Mouse (Mus musculus): ENCODE data around the gene Fli1. TPM values are rescaled to one million over a fixed set of nuclear protein-coding genes. Genes with fewer than 3 reads are reported as not detected.

Fli1 gene
- polyA plus RNA-seq, 1 experiment from 2014 or later, result 5.5 TPM

DNA sequence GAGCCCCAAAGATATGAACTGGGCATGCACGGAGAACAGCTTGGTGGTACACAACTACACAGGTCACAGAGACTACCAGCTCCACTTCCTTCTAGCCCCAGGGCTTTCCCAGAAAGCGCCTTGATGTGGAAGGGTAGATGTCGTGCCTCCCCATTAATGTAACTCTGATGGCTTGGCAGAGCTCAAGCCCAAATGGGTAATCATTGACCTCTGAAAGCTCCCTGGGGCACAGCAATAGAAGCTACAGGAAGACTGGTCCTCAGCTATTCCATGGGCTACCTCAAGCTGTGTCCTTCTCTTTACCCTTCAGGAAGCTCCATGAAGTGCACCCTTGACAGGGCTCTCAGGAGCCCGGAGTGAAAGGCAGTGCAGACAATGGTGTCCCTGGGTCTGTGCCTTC lies 157.8 kb downstream of the Fli1 start:
- 91% methylated on average over 4 of the region's 4 CpGs for WGBS
- no peak overlapping the region for H3K9ac ChIP-seq (ENCODE audit: low read length)
- no peak overlapping the region for H3K4me2 ChIP-seq (ENCODE audit: low read length)

DNA sequence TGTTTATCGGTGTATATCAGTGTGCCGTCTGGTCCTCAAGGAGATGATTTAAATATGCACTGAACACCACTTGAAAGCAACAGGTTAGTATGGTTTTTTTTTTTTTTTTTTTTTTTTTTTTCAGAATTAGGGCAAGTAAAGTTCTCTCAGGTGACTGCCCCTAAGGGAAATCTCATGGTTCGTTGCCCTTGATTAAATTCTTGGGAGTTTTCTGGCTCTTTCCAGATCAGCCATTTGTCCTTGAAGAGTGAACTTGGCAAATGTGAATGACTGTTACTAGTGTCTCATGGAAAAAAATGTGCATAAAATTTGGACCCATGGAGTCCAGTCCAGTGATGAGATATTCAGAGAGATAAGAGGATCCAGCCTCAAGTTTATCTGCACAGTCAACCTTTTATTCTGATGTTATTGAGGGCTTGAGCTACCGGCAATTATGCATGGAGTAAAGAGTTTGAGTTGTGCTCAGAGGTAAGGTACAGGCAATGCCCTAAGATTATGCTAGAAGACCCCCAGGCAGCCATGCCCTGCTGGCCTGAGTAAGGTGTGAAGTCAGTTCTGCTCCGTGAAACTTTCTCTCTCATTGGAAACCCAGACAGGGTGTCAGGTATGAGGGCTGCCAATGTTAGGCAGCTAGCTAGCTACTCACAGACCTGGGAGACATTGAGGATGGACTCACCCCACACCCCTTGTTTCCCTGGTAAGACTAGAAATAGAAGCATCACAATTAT lies 165.6 kb downstream of the Fli1 start:
- ATAC-seq (no peak), DNase-seq (ENCODE audit: low spot score) (no peak)

More for the DNA sequence above, 157.8 kb downstream of the Fli1 start:
- no peaks in the 10 kb centered on the region for H3K9me3 ChIP-seq (replicated peaks; ENCODE audit: control insufficient read depth, low read length)
- H3K4me1 ChIP-seq (ENCODE audit: control insufficient read depth, insufficient read depth, low read length), result no peaks in the 10 kb centered on the region
- no peak for DNase-seq (ENCODE audit: low spot score)
- no peak for ATAC-seq
- no peak overlapping the region for H3K27ac ChIP-seq (ENCODE audit: low read depth, low read length)
- H3K4me3 ChIP-seq (ENCODE audit: low read depth, low read length), result no peak overlapping the region
- no peaks in the 10 kb centered on the region for H3K36me3 ChIP-seq (ENCODE audit: control insufficient read depth, insufficient read depth, low read length)
- H3K27me3 ChIP-seq (replicated peaks; ENCODE audit: control insufficient read depth, insufficient read depth, low read length), result no peaks in the 10 kb centered on the region

DNA sequence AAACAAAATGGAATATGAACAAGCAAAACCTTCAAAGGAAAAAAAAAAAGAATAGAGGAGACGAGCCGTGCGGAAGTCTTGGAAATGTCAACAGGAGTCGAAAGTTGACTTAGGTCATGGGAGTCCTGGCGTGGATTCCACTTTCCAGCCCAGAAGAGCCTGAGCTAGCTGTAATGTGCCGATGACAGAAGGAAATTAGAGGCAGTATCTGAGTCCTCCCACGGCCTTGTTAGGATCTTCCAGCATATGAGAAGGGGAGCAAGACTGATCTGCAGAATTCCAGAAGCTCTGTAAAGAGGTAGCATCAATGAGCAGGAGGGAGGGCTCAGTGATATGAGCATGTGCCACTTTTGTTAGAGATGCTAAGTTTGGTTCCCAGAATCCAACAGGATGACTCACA lies 166.6 kb downstream of the Fli1 start:
- H3K27ac ChIP-seq (ENCODE audit: low read depth, low read length), result no peak overlapping the region
- 91% methylated on average over 7 of the region's 7 CpGs for WGBS
- H3K9ac ChIP-seq (ENCODE audit: low read length), result no peak overlapping the region
- ATAC-seq, result no peak
- no peak for DNase-seq (ENCODE audit: low spot score)
- H3K4me3 ChIP-seq (ENCODE audit: low read depth, low read length), result no peak overlapping the region
- H3K27me3 ChIP-seq (replicated peaks; ENCODE audit: control insufficient read depth, insufficient read depth, low read length), result no peaks in the 10 kb centered on the region
- H3K9me3 ChIP-seq (replicated peaks; ENCODE audit: control insufficient read depth, low read length), result no peaks in the 10 kb centered on the region
- no peak overlapping the region for H3K4me2 ChIP-seq (ENCODE audit: low read length)
- no peaks in the 10 kb centered on the region for H3K4me1 ChIP-seq (ENCODE audit: control insufficient read depth, insufficient read depth, low read length)
- H3K36me3 ChIP-seq (ENCODE audit: control insufficient read depth, insufficient read depth, low read length), result no peaks in the 10 kb centered on the region

More for the DNA sequence above, 165.6 kb downstream of the Fli1 start:
- Histone ChIP-seq H3K4me2 (ENCODE audit: low read length) (no peak overlapping the region), H3K9ac (ENCODE audit: low read length) (no peak overlapping the region), H3K36me3 (ENCODE audit: control insufficient read depth, insufficient read depth, low read length) (no peaks in the 10 kb centered on the region), H3K27me3 (replicated peaks; ENCODE audit: control insufficient read depth, insufficient read depth, low read length) (no peaks in the 10 kb centered on the region), H3K27ac (ENCODE audit: low read depth, low read length) (no peak overlapping the region), H3K9me3 (replicated peaks; ENCODE audit: control insufficient read depth, low read length) (no peaks in the 10 kb centered on the region), H3K4me1 (ENCODE audit: control insufficient read depth, insufficient read depth, low read length) (no peaks in the 10 kb centered on the region), H3K4me3 (ENCODE audit: low read depth, low read length) (no peak overlapping the region)
- WGBS, result 84% methylated on average over 5 of the region's 5 CpGs

DNA sequence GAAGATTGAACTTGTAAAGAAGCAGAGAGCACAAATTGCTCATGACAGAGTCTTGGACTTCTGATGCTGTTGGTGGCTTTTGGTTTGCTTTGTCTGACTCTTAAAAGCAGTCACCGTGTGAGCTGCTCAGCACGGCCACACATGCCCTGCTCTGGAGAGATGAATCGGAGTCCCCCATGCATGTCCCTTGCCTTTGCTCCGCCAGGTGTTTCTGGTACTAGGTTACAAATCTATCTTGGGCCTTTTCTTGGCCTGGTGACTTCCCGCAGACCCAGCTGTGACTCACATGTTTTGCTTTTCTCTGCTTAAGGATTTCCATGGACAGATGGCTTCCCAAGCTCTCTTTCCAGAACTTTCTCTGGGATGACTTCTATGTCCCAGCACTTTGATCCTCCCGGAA lies 169.0 kb downstream of the Fli1 start:
- ATAC-seq, result no peak
- Histone ChIP-seq H3K27me3 (replicated peaks; ENCODE audit: control insufficient read depth, insufficient read depth, low read length) (no peaks in the 10 kb centered on the region), H3K4me3 (ENCODE audit: low read depth, low read length) (no peak overlapping the region), H3K4me2 (ENCODE audit: low read length) (no peak overlapping the region), H3K9ac (ENCODE audit: low read length) (no peak overlapping the region), H3K4me1 (ENCODE audit: control insufficient read depth, insufficient read depth, low read length) (0 out of 2 replicates have a peak, but pooled peaks cover 5% of the 10 kb centered on the region), H3K36me3 (ENCODE audit: control insufficient read depth, insufficient read depth, low read length) (no peaks in the 10 kb centered on the region), H3K9me3 (replicated peaks; ENCODE audit: control insufficient read depth, low read length) (no peaks in the 10 kb centered on the region), H3K27ac (ENCODE audit: low read depth, low read length) (no peak overlapping the region)
- no peak for DNase-seq (ENCODE audit: low spot score)
- WGBS, result 96% methylated on average over 6 of the region's 6 CpGs

Other genes with a start within 250 kb of the Fli1 start
- 0.37 and 0.55 TPM in 2 replicates for gene Kcnj5, start 198.5 kb downstream of the Fli1 start, polyA plus RNA-seq (2014; fragmentation: Nextera tagmentation; extraction: Ambion mirVana)
- not detected in 2 replicates for gene Kcnj1, start 170.4 kb downstream of the Fli1 start, polyA plus RNA-seq (2014; fragmentation: Nextera tagmentation; extraction: Ambion mirVana)
- gene Ets1, start 93.4 kb upstream of the Fli1 start, polyA plus RNA-seq (2014; fragmentation: Nextera tagmentation; extraction: Ambion mirVana), result 14.5 and 18.1 TPM in 2 replicates

All from forebrain, embryonic 14.5 days (tissue).